Mouse (Mus musculus): ENCODE data around the gene Tmem132b. TPM values are rescaled to one million over a fixed set of nuclear protein-coding genes. Genes with fewer than 3 reads are reported as not detected.

Gene Tmem132b
- polyA plus RNA-seq, 1 experiment from 2014 or later: not detected

DNA sequence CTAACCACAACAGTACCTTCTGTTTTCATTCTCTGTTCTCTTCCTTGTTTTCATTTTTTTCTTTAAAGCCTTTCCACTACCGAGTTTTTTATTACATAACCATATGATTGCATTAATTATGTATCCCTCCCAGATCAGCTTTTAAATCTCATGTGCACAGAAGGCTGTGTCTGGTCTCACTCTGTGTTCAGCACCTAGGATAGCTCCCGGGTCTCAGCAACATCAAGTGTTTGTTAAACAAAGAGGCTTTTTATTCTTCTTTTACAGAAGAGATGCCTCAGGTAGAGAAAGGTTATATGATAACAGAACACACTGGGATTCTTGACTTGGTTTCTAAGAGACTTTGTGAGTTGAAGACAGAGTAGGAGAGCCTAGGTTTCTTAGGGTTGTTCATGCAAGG lies 241.2 kb downstream of the Tmem132b start:
- Histone ChIP-seq H3K4me3 (ENCODE audit: inconsistent target) (no peak overlapping the region), H3K36me3 (ENCODE audit: inconsistent target) (no peaks in the 10 kb centered on the region), H3K27ac (no peak overlapping the region), H3K79me2 (ENCODE audit: inconsistent target) (no peaks in the 10 kb centered on the region)
- WGBS (ENCODE audit: missing documents): 41% methylated on average over 2 of the region's 2 CpGs

GRCm38 (mm10) chr5:125780332-125780731 lies 248.8 kb downstream of the Tmem132b start:
- H3K27ac ChIP-seq: no peak overlapping the region
- no peaks in the 10 kb centered on the region for H3K36me3 ChIP-seq (ENCODE audit: inconsistent target)
- H3K79me2 ChIP-seq (ENCODE audit: inconsistent target): no peaks in the 10 kb centered on the region
- 92% methylated on average over 1 of the region's 1 CpGs for WGBS (ENCODE audit: missing documents)
- no peak overlapping the region for H3K4me3 ChIP-seq (ENCODE audit: inconsistent target)

DNA sequence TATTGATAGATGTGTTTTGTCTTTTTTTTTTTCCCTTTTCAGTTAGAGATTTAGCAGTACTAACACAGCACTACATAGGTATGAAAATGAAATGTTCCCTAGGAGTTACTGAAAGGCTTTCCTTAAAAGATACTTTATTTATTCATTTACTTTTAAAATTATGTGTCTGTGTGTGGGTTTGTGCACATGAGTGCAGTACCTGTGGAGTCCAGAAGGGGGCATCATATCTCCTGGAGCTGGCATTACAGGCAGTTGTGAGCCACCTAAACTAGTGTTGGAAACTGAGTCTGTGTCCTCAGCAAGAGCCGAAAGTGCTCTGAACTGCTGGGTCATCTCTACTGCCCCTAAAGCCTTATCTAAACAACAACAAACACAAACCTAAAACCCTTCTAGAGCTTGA lies 261.1 kb downstream of the Tmem132b start:
- Histone ChIP-seq H3K36me3 (ENCODE audit: inconsistent target) (no peaks in the 10 kb centered on the region), H3K27ac (no peak overlapping the region), H3K4me3 (ENCODE audit: inconsistent target) (no peak overlapping the region), H3K79me2 (ENCODE audit: inconsistent target) (no peaks in the 10 kb centered on the region)
- 100% methylated on average over 1 of the region's 1 CpGs for WGBS (ENCODE audit: missing documents)

DNA sequence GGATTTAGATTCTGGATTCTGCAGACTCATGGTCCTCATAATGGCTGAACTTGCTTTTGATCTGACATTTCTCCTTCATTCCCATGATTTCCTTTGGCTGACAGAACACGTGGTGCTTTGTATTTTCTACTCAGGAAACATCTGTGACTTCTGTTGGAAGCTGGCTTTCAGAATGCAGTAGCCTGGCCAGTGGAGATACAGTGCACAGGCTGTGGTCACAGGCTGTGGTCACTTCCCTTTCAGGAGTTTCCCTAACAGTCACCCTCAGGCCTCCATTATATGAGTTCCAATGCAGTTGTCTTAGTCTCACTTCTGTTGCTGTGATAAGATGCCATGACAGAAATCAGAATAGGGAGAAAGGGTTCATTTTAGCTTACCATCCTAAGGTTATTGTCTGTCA lies 262.7 kb downstream of the Tmem132b start:
- no peaks in the 10 kb centered on the region for H3K79me2 ChIP-seq (ENCODE audit: inconsistent target)
- H3K36me3 ChIP-seq (ENCODE audit: inconsistent target): no peaks in the 10 kb centered on the region
- H3K4me3 ChIP-seq (ENCODE audit: inconsistent target): no peak overlapping the region
- no peak overlapping the region for H3K27ac ChIP-seq
- WGBS (ENCODE audit: missing documents): 0% methylated on average over 1 of the region's 1 CpGs

GRCm38 (mm10) chr5:125799622-125800021 lies 268.0 kb downstream of the Tmem132b start:
- no peaks in the 10 kb centered on the region for H3K79me2 ChIP-seq (ENCODE audit: inconsistent target)
- H3K27ac ChIP-seq: no peak overlapping the region
- WGBS (ENCODE audit: missing documents): 89% methylated on average over 4 of the region's 5 CpGs
- no peak overlapping the region for H3K4me3 ChIP-seq (ENCODE audit: inconsistent target)
- H3K36me3 ChIP-seq (ENCODE audit: inconsistent target): no peaks in the 10 kb centered on the region

DNA sequence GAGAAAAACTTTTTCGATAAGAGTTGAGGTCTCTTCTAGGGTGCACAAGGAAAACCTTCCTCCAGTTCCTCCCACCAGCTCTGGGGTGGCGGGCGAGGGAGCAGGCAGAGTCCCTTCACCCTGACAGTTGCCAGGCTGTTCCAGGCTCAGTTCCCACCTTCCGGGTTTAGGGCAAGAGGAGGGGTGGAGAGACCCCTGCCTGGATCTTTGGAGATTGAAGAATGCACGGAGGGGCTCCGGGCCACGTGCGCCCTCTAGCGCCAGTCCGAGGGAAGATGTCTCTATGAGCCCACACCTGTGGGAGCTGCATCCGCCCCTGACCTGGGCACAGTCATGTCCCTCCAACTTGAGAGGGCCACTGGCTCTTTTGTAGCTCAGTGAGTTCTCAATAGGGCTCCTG lies 268.5 kb downstream of the Tmem132b start:
- WGBS (ENCODE audit: missing documents): 26% methylated on average over 11 of the region's 11 CpGs
- no peaks in the 10 kb centered on the region for H3K79me2 ChIP-seq (ENCODE audit: inconsistent target)
- H3K27ac ChIP-seq: no peak overlapping the region
- H3K4me3 ChIP-seq (ENCODE audit: inconsistent target): no peak overlapping the region
- H3K36me3 ChIP-seq (ENCODE audit: inconsistent target): no peaks in the 10 kb centered on the region

GRCm38 (mm10) chr5:125802801-125803200 lies 271.2 kb downstream of the Tmem132b start:
- Histone ChIP-seq H3K27ac (no peak overlapping the region), H3K79me2 (ENCODE audit: inconsistent target) (no peaks in the 10 kb centered on the region), H3K36me3 (ENCODE audit: inconsistent target) (no peaks in the 10 kb centered on the region), H3K4me3 (ENCODE audit: inconsistent target) (no peak overlapping the region)
- WGBS (ENCODE audit: missing documents): 83% methylated on average over 7 of the region's 7 CpGs

- Histone ChIP-seq H3K4me3 (ENCODE audit: inconsistent target) (no peak overlapping the region), H3K27ac (no peak overlapping the region), H3K79me2 (ENCODE audit: inconsistent target) (no peaks in the 10 kb centered on the region), H3K36me3 (ENCODE audit: inconsistent target) (no peaks in the 10 kb centered on the region)
- WGBS (ENCODE audit: missing documents): 57% methylated on average over 5 of the region's 5 CpGs
Measured at GRCm38 (mm10) chr5:125805327-125805726, 273.8 kb downstream of the Tmem132b start.

GRCm38 (mm10) chr5:125807861-125808260 lies 276.3 kb downstream of the Tmem132b start:
- H3K27ac ChIP-seq: no peak overlapping the region

GRCm38 (mm10) chr5:125829342-125829741 lies 297.8 kb downstream of the Tmem132b start:
- H3K4me3 ChIP-seq (ENCODE audit: inconsistent target): no peak overlapping the region
- H3K79me2 ChIP-seq (ENCODE audit: inconsistent target): no peaks in the 10 kb centered on the region
- no peak overlapping the region for H3K27ac ChIP-seq
- 69% methylated on average over 3 of the region's 3 CpGs for WGBS (ENCODE audit: missing documents)
- no peaks in the 10 kb centered on the region for H3K36me3 ChIP-seq (ENCODE audit: inconsistent target)

More at GRCm38 (mm10) chr5:125807861-125808260, 276.3 kb downstream of the Tmem132b start:
- Histone ChIP-seq H3K79me2 (ENCODE audit: inconsistent target) (no peaks in the 10 kb centered on the region), H3K36me3 (ENCODE audit: inconsistent target) (no peaks in the 10 kb centered on the region), H3K4me3 (ENCODE audit: inconsistent target) (no peak overlapping the region)
- WGBS (ENCODE audit: missing documents): 95% methylated on average over 5 of the region's 5 CpGs

DNA sequence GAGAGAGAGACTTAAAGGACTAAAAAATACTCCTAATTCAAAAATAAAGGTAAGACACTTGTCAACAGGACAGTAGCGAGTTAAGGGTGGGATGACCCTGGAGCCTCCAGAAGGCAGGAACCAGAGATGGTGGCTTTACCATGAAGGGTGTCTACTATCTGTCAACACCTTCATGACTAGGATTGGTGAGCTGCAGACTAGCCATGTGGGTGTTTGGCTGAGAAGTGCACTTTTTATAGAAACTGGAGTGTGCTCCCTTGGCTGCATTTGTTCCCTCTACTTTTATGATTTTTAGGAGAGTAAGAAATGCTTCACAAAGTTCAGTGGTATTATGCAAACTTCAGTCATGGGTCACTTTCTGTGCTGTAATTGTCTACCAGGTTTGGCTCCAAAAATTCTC lies 304.3 kb downstream of the Tmem132b start:
- 100% methylated on average over 1 of the region's 1 CpGs for whole genome bisulfite sequencing (ENCODE audit: missing documents)
- no peak overlapping the region for H3K27ac ChIP-seq

GRCm38 (mm10) chr5:125836761-125837160 lies 305.2 kb downstream of the Tmem132b start:
- no peak overlapping the region for H3K27ac ChIP-seq
- no peaks in the 10 kb centered on the region for H3K79me2 ChIP-seq (ENCODE audit: inconsistent target)
- no peaks in the 10 kb centered on the region for H3K36me3 ChIP-seq (ENCODE audit: inconsistent target)
- no peak overlapping the region for H3K4me3 ChIP-seq (ENCODE audit: inconsistent target)
- 95% methylated on average over 5 of the region's 5 CpGs for WGBS (ENCODE audit: missing documents)

More for the DNA sequence above, 304.3 kb downstream of the Tmem132b start:
- H3K36me3 ChIP-seq (ENCODE audit: inconsistent target): no peaks in the 10 kb centered on the region
- H3K79me2 ChIP-seq (ENCODE audit: inconsistent target): no peaks in the 10 kb centered on the region
- H3K4me3 ChIP-seq (ENCODE audit: inconsistent target): no peak overlapping the region

Other genes with a start within 250 kb of the Tmem132b start
- 80.8 to 94.6 TPM (median 83.7 TPM) in 3 replicates for gene Scarb1, start 190.7 kb upstream of the Tmem132b start, polyA plus RNA-seq (2018)
- gene Gm10382, start 142.5 kb upstream of the Tmem132b start, polyA plus RNA-seq (2018): not detected in 3 replicates
- gene Ubc, start 141.6 kb upstream of the Tmem132b start, polyA plus RNA-seq (2018): 431 to 1,072 TPM (median 940 TPM) in 3 replicates
- 6.9 to 16.2 TPM (median 11.8 TPM) in 3 replicates for gene Dhx37, start 97.7 kb upstream of the Tmem132b start, polyA plus RNA-seq (2018)
- 3.6 to 7.6 TPM (median 5.6 TPM) in 3 replicates for gene Bri3bp, start 90.2 kb upstream of the Tmem132b start, polyA plus RNA-seq (2018)
- gene Aacs, start 56.0 kb upstream of the Tmem132b start, polyA plus RNA-seq (2018): 6.2 to 25.3 TPM (median 20.2 TPM) in 3 replicates